Mouse (Mus musculus) cerebellum, adult (tissue): ENCODE measurements around the gene Pde6d.
"Not testable (repeated sequence)": the region's sequence is repeated elsewhere in the genome, so short reads cannot be mapped to it uniquely, and the experiment has no call there.

Experiments used
- ATAC-seq: cut with Nextera tagmentation; 2 replicates; pipeline ENCODE4 v1.9.2; 2017; ENCODE audit warnings: mild to moderate bottlenecking, moderate library complexity, mixed read lengths; ENCODE audit not compliant: insufficient number of reproducible peaks, low FRiP score, low TSS enrichment

The Pde6d gene

GRCm38 (mm10) chr1:86571381-86571780 lies 11.0 kb downstream of the Pde6d start:
- ATAC-seq = no peak

- ATAC-seq = no peak
Measured at GRCm38 (mm10) chr1:86569292-86569860, 13.1 kb downstream of the Pde6d start.

- no peak for ATAC-seq
Measured at GRCm38 (mm10) chr1:86568409-86568808, 14.0 kb downstream of the Pde6d start.

- ATAC-seq = no peak
Measured at GRCm38 (mm10) chr1:86562663-86563062, 19.8 kb downstream of the Pde6d start.

GRCm38 (mm10) chr1:86559232-86559631 lies 23.2 kb downstream of the Pde6d start:
- ATAC-seq = no peak

GRCm38 (mm10) chr1:86557872-86558271 lies 24.6 kb downstream of the Pde6d start:
- no peak for ATAC-seq

- ATAC-seq = no peak
Measured at GRCm38 (mm10) chr1:86555665-86556064, 26.8 kb downstream of the Pde6d start.

GRCm38 (mm10) chr1:86551877-86552276 lies 30.6 kb downstream of the Pde6d start:
- ATAC-seq = no peak

GRCm38 (mm10) chr1:86551299-86551698 lies 31.1 kb downstream of the Pde6d start:
- no peak for ATAC-seq

- ATAC-seq = no peak
Measured at GRCm38 (mm10) chr1:86546797-86547196, 35.6 kb downstream of the Pde6d start.

- no peak for ATAC-seq
Measured at GRCm38 (mm10) chr1:86542584-86542983, 39.8 kb downstream of the Pde6d start.

- not testable (repeated sequence) for ATAC-seq
Measured at GRCm38 (mm10) chr1:86539583-86539982, 42.8 kb downstream of the Pde6d start.

- no peak for ATAC-seq
Measured at GRCm38 (mm10) chr1:86538383-86538782, 44.0 kb downstream of the Pde6d start.

GRCm38 (mm10) chr1:86533411-86534130 lies 48.9 kb downstream of the Pde6d start:
- ATAC-seq = no peak; the same call in 1 of the 2 replicates

- ATAC-seq = peak; percentile 51
Measured at GRCm38 (mm10) chr1:86532362-86533051, 49.9 kb downstream of the Pde6d start.

- ATAC-seq = no peak
Measured at GRCm38 (mm10) chr1:86531547-86532321, 50.7 kb downstream of the Pde6d start.

GRCm38 (mm10) chr1:86530871-86531546 lies 51.4 kb downstream of the Pde6d start:
- ATAC-seq = no peak

- ATAC-seq = no peak
Measured at GRCm38 (mm10) chr1:86529590-86529989, 52.8 kb downstream of the Pde6d start.

- 0 out of 2 replicates have a peak, but pooled peaks have one; percentile 4 for ATAC-seq
Measured at GRCm38 (mm10) chr1:86528571-86529180, 53.8 kb downstream of the Pde6d start.
